Mouse (Mus musculus) embryonic facial prominence, embryonic 10.5 days (tissue): ENCODE results near the gene Faim. TPM values are rescaled to one million over a fixed set of nuclear protein-coding genes. Genes with fewer than 3 reads are reported as not detected.

Experiments
- DNase-seq: peaks from one replicate; pipeline ENCODE4 v3.0.0-alpha.2; 2017; ENCODE audit warnings: low spot score
- H3K27ac ChIP-seq: fragments of 300-500 bp; sonication (generic); replicated peaks from 2 replicates; pipeline ENCODE4 v1.5.1; 2016; ENCODE audit warnings: mild to moderate bottlenecking
- H3K27me3 ChIP-seq: fragments of 300-500 bp; sonication (generic); replicated peaks from 2 replicates; pipeline ENCODE4 v1.6.1; 2016; ENCODE audit warnings: low read depth, mild to moderate bottlenecking; ENCODE audit not compliant: poor library complexity, severe bottlenecking
- H3K36me3 ChIP-seq: fragments of 300-500 bp; sonication (generic); replicated peaks from 2 replicates; pipeline ENCODE4 v1.6.1; 2016; ENCODE audit warnings: mild to moderate bottlenecking, moderate library complexity
- H3K4me1 ChIP-seq: fragments of 300-500 bp; sonication (generic); 2 replicates; pipeline ENCODE4 v1.6.1; 2016
- H3K4me3 ChIP-seq: fragments of 300-500 bp; sonication (generic); 2 replicates; pipeline ENCODE4 v1.5.1; 2016; ENCODE audit warnings: mild to moderate bottlenecking, moderate library complexity
- H3K9me3 ChIP-seq: fragments of 300-500 bp; sonication (generic); 2 replicates; pipeline ENCODE4 v1.6.1; 2016; ENCODE audit warnings: mild to moderate bottlenecking
- WGBS: fragments of 180-500 bp; shearing (Covaris S2); methylation state at CpG from one replicate; pipeline ENCODE4 v1.1.7; 2016; 5-methylcytosine and 5-hydroxymethylcytosine counted together
- polyA plus RNA-seq: library from polyadenylated mRNA; unstranded; fragments of >200 nt; fragmentation: Nextera tagmentation; extraction: Ambion mirVana; gene quantifications from 2 replicates; pipeline ENCODE4 v1.2.1, GENCODE M21; 2016

The Faim gene
- polyA plus RNA-seq, 1 experiment from 2014 or later: 61.8 TPM

DNA sequence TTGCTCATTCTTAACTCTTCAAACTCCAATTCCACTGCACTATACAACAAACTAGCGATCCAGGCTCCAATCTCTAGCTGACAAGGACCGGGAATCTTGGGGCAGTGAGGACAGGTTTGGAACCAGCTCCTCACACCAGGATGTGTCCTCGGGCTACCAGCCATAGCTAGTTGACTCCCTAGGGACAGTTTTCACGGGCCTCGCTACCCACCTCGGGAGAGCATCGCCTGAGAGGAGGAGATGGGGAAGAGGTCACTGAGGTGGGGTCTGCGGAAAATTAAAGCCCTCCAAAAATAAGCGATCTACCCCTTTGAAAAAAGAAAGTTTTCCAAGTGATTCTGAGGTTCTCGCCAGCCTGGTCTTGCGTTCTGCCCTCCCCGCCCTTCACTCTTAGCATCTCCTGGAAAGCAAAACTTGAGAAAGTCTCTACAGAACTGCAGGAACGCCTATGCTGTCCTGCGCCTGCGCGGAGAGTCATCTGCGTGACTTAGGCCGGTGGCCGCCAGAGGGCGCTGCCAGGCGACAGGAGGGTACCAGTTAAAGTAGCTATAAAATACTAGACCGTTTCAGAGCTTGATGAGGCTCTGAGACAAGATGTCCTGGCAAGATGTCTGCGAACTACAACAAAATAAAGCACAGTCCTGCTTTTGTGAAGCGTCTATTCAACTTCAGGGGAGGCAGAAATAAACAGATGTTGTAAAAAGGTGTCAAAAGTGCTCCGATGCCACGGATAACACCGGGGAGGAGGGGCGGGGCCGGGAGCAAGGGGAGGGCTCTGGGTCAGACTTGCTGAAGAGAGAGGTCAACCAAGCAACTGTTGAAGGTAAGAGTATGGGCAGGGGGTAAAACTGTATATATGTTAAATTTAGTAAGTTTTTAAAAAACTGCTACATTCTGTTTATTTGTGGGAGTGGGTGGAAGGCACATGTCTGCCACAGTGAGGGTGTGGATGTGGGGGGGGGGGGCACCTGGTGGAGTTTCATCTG is 6.4 kb upstream of the Faim start:
- Histone ChIP-seq H3K4me1 (peaks cover 10% of the 10 kb centered on the region), H3K4me3 (peak overlapping the region; percentile 55), H3K27me3 (peaks cover 72% of the 10 kb centered on the region), H3K36me3 (no peaks in the 10 kb centered on the region), H3K9me3 (no peaks in the 10 kb centered on the region), H3K27ac (no peak overlapping the region)
- peak; percentile 93 for DNase-seq
- WGBS: 5% methylated on average over 29 of the region's 29 CpGs

DNA sequence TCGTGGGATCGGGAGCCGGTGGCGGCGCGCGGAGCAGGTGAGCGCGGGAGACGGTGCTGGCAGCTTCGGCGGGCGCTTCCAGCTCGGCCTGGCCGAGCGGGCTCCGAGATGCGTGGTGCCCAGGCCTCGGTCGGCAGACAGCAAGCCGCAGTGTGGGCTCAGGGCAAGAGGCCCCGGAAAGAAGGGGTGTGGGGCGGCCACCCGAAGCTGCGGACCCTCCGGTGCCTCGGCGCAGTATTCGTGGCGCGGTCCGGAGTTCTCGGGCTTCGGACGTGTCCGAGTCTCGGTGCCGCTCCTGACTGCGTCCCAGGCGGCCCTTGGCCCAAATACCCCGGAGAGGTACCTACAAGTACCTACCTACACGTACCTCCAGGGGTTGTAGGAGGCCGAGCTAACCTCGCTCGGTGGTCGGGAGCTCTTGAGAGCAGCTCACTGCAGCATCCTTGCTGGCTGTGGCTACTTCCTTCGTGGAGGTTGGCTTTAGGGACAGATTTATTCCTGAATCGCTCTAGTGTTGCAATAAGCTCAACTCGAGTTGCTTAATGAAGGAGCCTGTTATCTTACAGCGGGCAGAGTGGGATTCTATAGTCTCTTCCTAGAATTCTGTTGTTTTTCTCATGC is 413 bp downstream of the Faim start:
- Histone ChIP-seq H3K4me3 (peak overlapping the region; percentile 78), H3K9me3 (no peaks in the 10 kb centered on the region), H3K36me3 (no peaks in the 10 kb centered on the region), H3K27me3 (peaks cover 27% of the 10 kb centered on the region), H3K4me1 (peaks cover 13% of the 10 kb centered on the region), H3K27ac (peak overlapping the region; percentile 85)
- under 1% methylated on average over 50 of the region's 50 CpGs for WGBS
- DNase-seq: no peak

DNA sequence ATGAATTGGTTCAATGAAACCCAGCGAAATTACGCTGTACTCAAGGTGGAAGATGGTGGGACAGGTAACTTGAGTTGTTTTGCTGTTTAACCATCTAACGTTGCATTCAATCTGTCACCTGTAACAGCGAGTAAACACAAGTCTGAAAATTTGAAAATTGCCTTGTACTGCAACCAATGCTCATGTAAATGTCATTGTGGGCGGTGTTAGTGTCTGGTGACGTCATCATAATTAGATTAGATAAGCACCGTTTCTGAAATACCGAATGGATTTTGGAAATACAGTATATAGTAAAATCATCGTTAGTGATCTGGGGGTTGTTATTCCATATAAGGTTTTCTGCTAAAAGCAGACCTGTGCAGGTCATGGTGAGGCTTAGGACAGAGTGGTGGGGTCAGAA is 958 bp downstream of the Faim start:
- Histone ChIP-seq H3K27ac (no peak overlapping the region), H3K27me3 (peaks cover 25% of the 10 kb centered on the region), H3K4me3 (peak overlapping the region; percentile 78), H3K36me3 (no peaks in the 10 kb centered on the region), H3K4me1 (peaks cover 13% of the 10 kb centered on the region), H3K9me3 (no peaks in the 10 kb centered on the region)
- WGBS: 53% methylated on average over 9 of the region's 9 CpGs
- DNase-seq: no peak

DNA sequence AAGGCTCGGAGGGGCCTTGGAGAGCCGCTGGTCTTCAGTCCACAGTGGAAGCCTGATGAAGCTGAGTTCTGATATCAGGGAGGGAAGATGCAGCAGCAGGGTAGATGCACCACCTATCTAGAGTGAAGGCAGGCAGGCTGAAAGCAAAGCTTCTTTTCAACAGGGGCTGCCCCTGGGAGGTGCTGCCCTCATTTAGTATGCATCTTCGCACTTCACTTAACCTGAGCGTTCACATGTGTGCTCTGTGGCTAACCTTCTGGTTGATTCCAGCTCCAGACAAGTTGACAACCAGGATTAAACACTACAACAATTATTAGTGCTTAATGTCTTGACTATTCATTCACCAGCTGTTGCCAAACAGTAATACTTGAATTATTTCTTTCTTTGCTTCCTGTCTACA is 7.9 kb downstream of the Faim start:
- no peak for DNase-seq
- WGBS: 93% methylated on average over 4 of the region's 4 CpGs
- H3K36me3 ChIP-seq: peaks cover 27% of the 10 kb centered on the region

DNA sequence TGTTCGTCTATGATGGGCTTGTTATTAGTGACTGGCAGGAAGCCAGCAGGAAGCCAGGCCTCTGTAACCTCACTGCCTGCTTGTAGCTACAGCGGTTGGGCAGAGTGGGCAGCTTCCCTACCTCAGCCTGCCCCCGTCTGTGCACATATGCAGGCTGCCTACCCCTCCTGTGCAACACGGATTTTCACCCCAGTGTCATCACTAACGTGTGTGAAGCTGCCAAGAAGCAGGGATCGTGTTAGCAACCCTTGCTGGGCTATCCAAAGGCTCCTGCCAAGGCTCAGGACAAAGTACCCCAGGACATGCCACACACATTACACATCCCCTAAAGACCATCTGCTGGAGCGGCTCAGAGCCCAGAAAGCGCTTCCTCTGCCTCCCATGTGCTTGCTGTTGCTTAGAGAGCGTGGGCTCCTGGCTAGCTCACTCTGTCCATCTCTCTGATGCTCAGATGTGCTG is 13.7 kb downstream of the Faim start:
- Histone ChIP-seq H3K9me3 (no peaks in the 10 kb centered on the region), H3K27ac (no peak overlapping the region), H3K27me3 (no peaks in the 10 kb centered on the region), H3K4me3 (no peak overlapping the region), H3K36me3 (peaks cover 56% of the 10 kb centered on the region), H3K4me1 (no peaks in the 10 kb centered on the region)
- WGBS: 88% methylated on average over 9 of the region's 9 CpGs
- DNase-seq: no peak

More for the DNA sequence above, 7.9 kb downstream of the Faim start:
- no peak overlapping the region for H3K4me3 ChIP-seq
- H3K9me3 ChIP-seq: no peaks in the 10 kb centered on the region
- H3K4me1 ChIP-seq: no peaks in the 10 kb centered on the region
- no peaks in the 10 kb centered on the region for H3K27me3 ChIP-seq
- no peak overlapping the region for H3K27ac ChIP-seq

DNA sequence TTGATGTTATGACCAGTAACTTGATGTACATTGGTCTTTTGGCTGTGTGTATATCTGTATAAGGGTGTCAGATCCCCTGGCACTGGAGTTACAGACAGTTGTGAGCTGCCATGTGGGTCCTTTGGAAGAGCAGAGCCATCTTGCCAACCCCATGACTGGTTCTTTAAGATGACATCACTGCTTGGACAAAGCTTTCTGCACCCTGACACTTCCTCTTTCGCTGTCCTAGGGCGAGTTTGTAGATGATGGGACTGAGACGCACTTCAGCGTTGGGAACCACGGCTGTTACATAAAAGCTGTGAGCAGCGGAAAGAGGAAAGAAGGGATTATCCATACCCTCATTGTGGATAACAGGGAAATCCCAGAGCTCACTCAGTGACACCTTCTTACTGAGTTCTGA is 15.2 kb downstream of the Faim start:
- no peaks in the 10 kb centered on the region for H3K27me3 ChIP-seq
- WGBS: 93% methylated on average over 6 of the region's 6 CpGs
- H3K4me3 ChIP-seq: no peak overlapping the region
- H3K4me1 ChIP-seq: no peaks in the 10 kb centered on the region
- H3K27ac ChIP-seq: no peak overlapping the region
- peaks cover 65% of the 10 kb centered on the region for H3K36me3 ChIP-seq
- no peak for DNase-seq
- no peaks in the 10 kb centered on the region for H3K9me3 ChIP-seq

DNA sequence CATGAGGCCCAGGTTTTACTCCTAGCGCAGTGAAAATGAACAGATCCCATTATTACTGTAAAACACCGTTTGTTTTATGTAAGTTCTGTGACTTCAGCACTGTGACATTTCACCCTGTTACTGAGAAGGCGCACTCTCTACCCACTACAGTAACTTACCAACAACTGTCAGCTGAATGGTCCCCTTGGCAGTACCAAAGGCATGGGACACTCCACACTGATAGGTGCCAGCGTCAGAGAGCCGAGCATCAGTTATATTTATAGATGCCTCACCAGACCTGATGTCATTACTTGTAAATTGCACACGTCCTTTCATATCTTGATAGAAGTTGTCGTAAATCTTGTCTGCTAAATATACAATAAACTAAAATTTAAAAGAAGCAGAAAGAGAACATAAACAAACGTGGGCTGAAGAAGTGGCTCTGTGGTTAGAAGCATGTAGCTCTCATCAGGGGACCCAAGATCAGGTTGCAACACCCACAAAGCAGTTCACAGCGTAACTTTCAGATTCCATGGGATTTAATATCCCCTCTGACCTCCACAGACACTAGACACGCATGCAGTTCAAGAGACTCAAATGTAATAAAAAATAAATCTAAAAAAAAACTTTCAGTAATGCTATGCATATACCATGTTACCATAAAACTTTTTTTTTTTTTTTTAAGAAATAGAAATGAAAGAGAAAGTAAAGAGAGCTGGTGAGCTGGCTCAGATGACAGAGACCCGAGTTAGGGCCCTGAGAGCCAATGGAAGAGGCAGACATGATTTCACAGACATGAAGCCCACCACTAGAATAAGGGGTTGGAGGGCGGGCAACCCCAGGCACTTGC is 23.1 kb downstream of the Faim start:
- Histone ChIP-seq H3K27me3 (no peaks in the 10 kb centered on the region), H3K4me3 (no peak overlapping the region), H3K36me3 (peaks cover 19% of the 10 kb centered on the region), H3K27ac (no peak overlapping the region), H3K9me3 (no peaks in the 10 kb centered on the region), H3K4me1 (peaks cover 6% of the 10 kb centered on the region)
- 85% methylated on average over 12 of the region's 12 CpGs for WGBS
- DNase-seq: no peak

DNA sequence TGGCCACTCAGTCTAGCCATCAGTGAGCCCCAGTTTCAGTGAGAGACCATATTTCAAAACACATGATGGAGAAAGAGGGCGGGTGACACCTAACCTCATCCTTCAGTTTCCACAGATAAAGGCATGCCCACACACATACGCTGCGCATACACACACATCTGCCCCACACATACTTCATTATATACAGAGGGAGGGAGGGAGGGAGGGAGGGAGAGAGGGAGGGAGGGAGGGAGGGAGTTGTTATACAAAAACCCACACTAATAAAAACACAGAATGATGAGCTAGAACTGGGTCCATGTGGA is 23.7 kb downstream of the Faim start:
- peaks cover 15% of the 10 kb centered on the region for H3K36me3 ChIP-seq
- peaks cover 6% of the 10 kb centered on the region for H3K4me1 ChIP-seq
- no peaks in the 10 kb centered on the region for H3K9me3 ChIP-seq
- no peak overlapping the region for H3K27ac ChIP-seq
- 82% methylated on average over 3 of the region's 3 CpGs for WGBS
- DNase-seq: no peak
- H3K27me3 ChIP-seq: no peaks in the 10 kb centered on the region
- H3K4me3 ChIP-seq: no peak overlapping the region

DNA sequence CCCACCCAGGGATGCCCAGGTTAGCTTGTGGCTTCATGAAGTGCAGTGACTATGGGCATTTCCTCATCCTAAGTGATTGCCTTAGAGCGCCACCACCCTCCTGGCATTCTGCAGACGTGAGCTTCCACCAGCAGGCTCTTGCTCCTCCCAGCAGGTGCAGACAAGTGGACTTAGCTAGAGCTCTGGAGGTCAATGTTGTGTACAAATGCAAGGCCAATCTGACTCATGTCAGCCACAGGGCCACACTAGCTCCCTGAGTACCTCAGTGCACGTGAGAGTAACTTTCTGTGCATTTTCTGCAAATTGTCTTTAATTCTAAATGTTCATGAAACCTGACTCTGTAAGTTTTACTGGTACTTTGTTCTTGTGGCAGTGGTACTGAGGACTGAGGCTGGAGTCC is 30.1 kb downstream of the Faim start:
- DNase-seq: no peak
- Histone ChIP-seq H3K4me3 (no peak overlapping the region), H3K4me1 (peaks cover 6% of the 10 kb centered on the region), H3K27me3 (0 out of 2 replicates have a peak, but pooled peaks cover 3% of the 10 kb centered on the region), H3K36me3 (no peaks in the 10 kb centered on the region), H3K9me3 (no peaks in the 10 kb centered on the region), H3K27ac (no peak overlapping the region)
- 68% methylated on average over 3 of the region's 3 CpGs for WGBS

DNA sequence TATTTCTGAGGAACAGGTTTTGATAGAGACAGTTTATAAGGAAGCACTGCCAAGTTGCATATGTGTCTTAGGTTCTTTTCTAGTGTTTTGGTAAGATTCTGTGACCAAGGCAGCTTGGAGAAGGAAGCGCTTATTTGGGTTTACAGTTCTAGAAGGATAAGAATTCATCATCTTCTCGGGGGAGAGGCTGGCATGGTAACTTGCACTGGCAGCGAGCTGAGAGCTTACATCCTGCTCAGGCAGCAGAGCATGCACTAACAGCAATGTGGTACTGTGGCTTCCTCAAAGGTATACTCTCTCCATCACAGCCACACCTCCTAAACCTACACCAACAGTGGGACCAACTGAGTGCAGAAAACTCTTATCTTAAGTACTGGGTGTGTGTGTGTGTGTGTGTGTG is 30.6 kb downstream of the Faim start:
- 83% methylated on average over 3 of the region's 3 CpGs for WGBS

DNA sequence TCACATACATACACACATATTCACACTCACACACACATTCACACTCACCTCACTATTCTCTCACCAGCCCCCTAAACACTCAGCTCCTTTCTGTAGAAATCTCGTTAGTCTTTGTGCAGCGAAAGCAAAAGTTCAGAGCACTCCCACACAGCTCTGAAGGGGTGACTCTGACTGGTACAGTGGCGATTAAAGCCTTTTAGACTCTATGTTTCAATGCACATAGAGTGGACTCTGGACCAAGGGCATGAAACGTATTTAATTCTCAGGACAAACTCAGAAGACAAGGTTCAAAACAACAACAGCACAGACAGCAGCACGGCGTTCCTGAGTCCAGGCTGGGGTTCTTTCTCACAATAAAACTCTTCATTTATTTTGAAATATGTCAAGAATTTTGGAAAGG is 31.5 kb downstream of the Faim start:
- H3K9me3 ChIP-seq: no peaks in the 10 kb centered on the region
- 82% methylated on average over 6 of the region's 6 CpGs for WGBS
- no peaks in the 10 kb centered on the region for H3K36me3 ChIP-seq
- no peak overlapping the region for H3K4me3 ChIP-seq
- H3K27me3 ChIP-seq: 0 out of 2 replicates have a peak, but pooled peaks cover 3% of the 10 kb centered on the region
- no peak for DNase-seq
- H3K27ac ChIP-seq: no peak overlapping the region
- peaks cover 2% of the 10 kb centered on the region for H3K4me1 ChIP-seq

More for the DNA sequence above, 30.6 kb downstream of the Faim start:
- Histone ChIP-seq H3K9me3 (no peaks in the 10 kb centered on the region), H3K4me3 (no peak overlapping the region), H3K4me1 (peaks cover 6% of the 10 kb centered on the region), H3K36me3 (no peaks in the 10 kb centered on the region), H3K27ac (no peak overlapping the region), H3K27me3 (0 out of 2 replicates have a peak, but pooled peaks cover 3% of the 10 kb centered on the region)
- DNase-seq: no peak

DNA sequence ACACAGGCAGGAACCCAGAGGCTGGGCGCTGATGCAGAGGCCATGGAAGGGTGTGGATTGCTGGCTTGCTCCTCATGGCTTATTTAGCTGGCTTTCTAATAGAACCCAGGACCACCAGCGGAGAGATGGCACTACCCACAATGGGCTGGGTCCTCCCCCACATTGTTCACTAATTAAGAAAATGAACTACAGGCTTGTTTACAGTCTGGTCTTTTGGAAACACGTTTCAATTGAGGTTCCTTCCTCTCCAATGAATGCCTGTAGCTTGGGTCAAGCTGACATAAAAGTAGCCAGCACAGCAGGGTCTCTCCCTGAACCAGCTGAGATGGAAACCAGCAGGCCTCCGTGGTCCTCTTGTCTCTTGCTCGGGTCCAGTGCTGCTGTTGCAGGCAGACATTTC is 35.0 kb downstream of the Faim start:
- Histone ChIP-seq H3K9me3 (no peaks in the 10 kb centered on the region), H3K27ac (no peak overlapping the region), H3K36me3 (no peaks in the 10 kb centered on the region), H3K4me1 (no peaks in the 10 kb centered on the region), H3K4me3 (no peak overlapping the region), H3K27me3 (0 out of 2 replicates have a peak, but pooled peaks cover 3% of the 10 kb centered on the region)
- 33% methylated on average over 5 of the region's 5 CpGs for WGBS
- no peak for DNase-seq
